Mouse (Mus musculus): ENCODE data around the gene Nlrp9c.
"Not testable (repeated sequence)": the region's sequence is repeated elsewhere in the genome, so short reads cannot be mapped to it uniquely, and the experiment has no call there.

GRCm38 (mm10) chr7:26350177-26350576 is 53.3 kb downstream of the Nlrp9c start:
- not testable (repeated sequence) for TF ChIP-seq POLR2A (IDR thresholded peaks at IDR 0.05; ENCODE audit: borderline replicate concordance, extremely low read depth, low read depth, low read length); CTCF (IDR thresholded peaks at IDR 0.05; ENCODE audit: insufficient read depth, low read length)

Data from lung, adult 2 months (tissue).